Mouse (Mus musculus) G1E (cell line): ENCODE results near the gene Mapkbp1. TPM values are rescaled to one million over a fixed set of nuclear protein-coding genes. Genes with fewer than 3 reads are reported as not detected.

Source experiments
- ATAC-seq: 2 replicates; pipeline ENCODE4 v1.8.0; 2016; ENCODE audit warnings: mild to moderate bottlenecking; ENCODE audit not compliant: insufficient number of reproducible peaks, poor library complexity, low FRiP score, severe bottlenecking; ENCODE audit errors: extremely low read depth
- DNase-seq: peaks from one replicate; pipeline ENCODE4 v3.0.0; 2012; ENCODE audit warnings: low spot score
- H3K27me3 ChIP-seq: 2 replicates; pipeline ENCODE4 v1.6.1; 2012; ENCODE audit warnings: mild to moderate bottlenecking, low read length, inconsistent platforms; ENCODE audit not compliant: insufficient read depth
- H3K36me3 ChIP-seq: replicated peaks from 2 replicates; pipeline ENCODE3; 2012; ENCODE audit warnings: mild to moderate bottlenecking, inconsistent platforms
- H3K4me1 ChIP-seq: 2 replicates; pipeline ENCODE4 v1.6.1; 2012; ENCODE audit warnings: low read depth, low read length, inconsistent platforms, mixed read lengths; ENCODE audit not compliant: insufficient read depth
- H3K4me3 ChIP-seq: 2 replicates; pipeline ENCODE4 v1.5.1; 2012; ENCODE audit warnings: low read depth, mild to moderate bottlenecking, inconsistent platforms, low read length, moderate library complexity, mixed read lengths
- H3K9me3 ChIP-seq: replicated peaks from 2 replicates; pipeline ENCODE4 v1.6.1; 2012; ENCODE audit warnings: inconsistent platforms
- CTCF ChIP-seq: IDR thresholded peaks from 2 replicates; pipeline ENCODE4 v1.5.1; 2012; ENCODE audit warnings: low read depth, low read length, inconsistent platforms, mixed read lengths
- GATA1 ChIP-seq: IDR thresholded peaks from 2 replicates; pipeline ENCODE4 v1.6.1; 2012; ENCODE audit warnings: borderline replicate concordance, low read length, inconsistent platforms, mixed read lengths
- GATA2 ChIP-seq: IDR thresholded peaks from 2 replicates; pipeline ENCODE4 v1.6.1; 2012; ENCODE audit warnings: low read depth, low read length, inconsistent platforms, borderline replicate concordance
- POLR2AphosphoS5 ChIP-seq: IDR thresholded peaks from 2 replicates; pipeline ENCODE4 v1.6.1; 2012; ENCODE audit warnings: low read depth, low read length, inconsistent platforms; ENCODE audit not compliant: insufficient replicate concordance
- TAL1 ChIP-seq: conservative IDR thresholded peaks from 2 replicates; pipeline ENCODE4 v1.6.1; 2012; ENCODE audit warnings: low read depth, low read length, inconsistent platforms, mixed read lengths
- polyA plus RNA-seq: library from polyadenylated mRNA; stranded (reverse); fragments of >175 nt; gene quantifications from 2 replicates; pipeline ENCODE4 v1.2.3, GENCODE M21; 2012
- total RNA-seq, 2 experiments: library from RNA; stranded (forward) in 1 of 2; stranded (reverse) in 1 of 2; fragments of 200-1000 nt in 1 of 2; fragments of >200 nt in 1 of 2; fragmentation: Nextera tagmentation in 1 of 2; gene quantifications; 2 replicates each; pipeline ENCODE4 v1.2.3; 2014 to 2017

The Mapkbp1 gene
- total and polyA plus RNA-seq, 3 experiments, result 3.7 to 9.3 (median 4.2) TPM

DNA sequence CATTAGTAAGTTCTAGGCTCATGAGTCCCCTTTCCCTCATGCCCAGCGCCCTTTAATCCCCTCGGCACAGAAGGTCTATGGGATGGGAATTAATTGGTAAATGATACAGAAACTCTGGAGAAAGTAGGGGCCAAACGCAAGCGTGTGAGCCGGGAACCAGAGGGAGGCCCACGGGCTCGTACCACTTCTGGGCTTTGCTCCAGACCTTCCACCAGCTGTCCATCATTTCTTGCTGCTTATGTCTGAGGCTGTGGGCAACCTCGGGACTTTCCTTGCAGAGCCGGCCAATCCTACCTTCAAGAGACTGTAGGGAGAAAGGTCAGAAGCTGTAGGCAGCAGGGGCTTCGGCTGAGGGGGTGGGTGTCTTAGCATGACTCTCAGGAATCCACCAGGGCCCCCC is 83.4 kb downstream of the Mapkbp1 start:
- no peak for DNase-seq
- Histone ChIP-seq H3K36me3 (no peaks in the 10 kb centered on the region), H3K27me3 (peaks cover 55% of the 10 kb centered on the region), H3K4me3 (no peak overlapping the region), H3K9me3 (no peaks in the 10 kb centered on the region), H3K4me1 (no peaks in the 10 kb centered on the region; the same call in 1 of the 2 replicates)
- no peak for ATAC-seq
- no peak for TF ChIP-seq GATA1
- TF ChIP-seq POLR2AphosphoS5, result no peak
- no peak for TF ChIP-seq CTCF
- TF ChIP-seq GATA2, result no peak
- no peak for TF ChIP-seq TAL1

DNA sequence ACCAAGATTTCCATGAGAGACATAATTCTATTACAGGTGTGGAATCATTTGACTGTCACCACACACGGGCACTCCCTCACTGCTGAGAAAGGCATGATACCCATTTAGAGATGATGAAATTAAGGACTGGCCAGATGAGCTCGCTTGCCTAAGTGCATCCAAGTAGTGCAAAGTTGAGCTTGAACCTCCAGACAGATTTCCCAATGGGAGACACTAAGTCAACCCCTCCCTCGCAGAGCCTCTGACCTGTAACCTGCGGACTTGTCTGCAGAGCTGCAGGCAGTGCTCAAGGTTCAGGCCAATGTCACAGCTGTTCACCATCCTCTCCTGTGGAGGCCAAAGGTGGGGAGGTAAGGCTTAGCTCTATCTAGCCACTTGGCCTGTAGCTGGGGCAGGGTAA is 86.3 kb downstream of the Mapkbp1 start:
- Histone ChIP-seq H3K36me3 (no peaks in the 10 kb centered on the region), H3K4me3 (no peak overlapping the region), H3K9me3 (no peaks in the 10 kb centered on the region), H3K27me3 (peaks cover 69% of the 10 kb centered on the region), H3K4me1 (no peaks in the 10 kb centered on the region)
- no peak for DNase-seq
- TF ChIP-seq GATA2, result no peak
- no peak for TF ChIP-seq CTCF
- no peak for TF ChIP-seq POLR2AphosphoS5
- no peak for TF ChIP-seq TAL1
- no peak for TF ChIP-seq GATA1
- ATAC-seq, result no peak

DNA sequence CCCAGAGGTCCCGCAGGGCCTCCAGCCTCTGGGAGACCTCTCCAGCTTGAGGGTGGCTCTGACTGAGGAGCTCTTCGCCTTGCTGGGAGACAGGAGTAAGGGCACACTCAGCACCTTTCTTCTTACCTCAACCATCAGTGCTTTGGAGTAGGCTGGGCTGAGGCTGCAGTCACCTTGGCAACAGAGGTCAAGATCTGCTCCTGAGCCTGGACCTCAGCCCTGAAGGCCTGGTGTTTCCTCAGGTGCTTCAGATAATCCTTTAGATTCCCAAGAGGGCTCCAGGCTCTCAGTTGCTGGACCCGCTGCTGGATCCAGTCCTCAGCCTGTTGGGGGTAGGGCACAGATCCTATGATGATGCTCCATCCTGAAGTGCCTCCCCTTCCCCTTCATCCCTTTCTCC is 87.0 kb downstream of the Mapkbp1 start:
- no peak for DNase-seq
- H3K4me1 ChIP-seq, result no peaks in the 10 kb centered on the region
- ATAC-seq, result no peak
- peaks cover 66% of the 10 kb centered on the region for H3K27me3 ChIP-seq
- no peaks in the 10 kb centered on the region for H3K9me3 ChIP-seq
- TF ChIP-seq TAL1 (no peak), GATA2 (no peak), GATA1 (no peak), CTCF (no peak), POLR2AphosphoS5 (no peak)
- no peaks in the 10 kb centered on the region for H3K36me3 ChIP-seq
- H3K4me3 ChIP-seq, result no peak overlapping the region

DNA sequence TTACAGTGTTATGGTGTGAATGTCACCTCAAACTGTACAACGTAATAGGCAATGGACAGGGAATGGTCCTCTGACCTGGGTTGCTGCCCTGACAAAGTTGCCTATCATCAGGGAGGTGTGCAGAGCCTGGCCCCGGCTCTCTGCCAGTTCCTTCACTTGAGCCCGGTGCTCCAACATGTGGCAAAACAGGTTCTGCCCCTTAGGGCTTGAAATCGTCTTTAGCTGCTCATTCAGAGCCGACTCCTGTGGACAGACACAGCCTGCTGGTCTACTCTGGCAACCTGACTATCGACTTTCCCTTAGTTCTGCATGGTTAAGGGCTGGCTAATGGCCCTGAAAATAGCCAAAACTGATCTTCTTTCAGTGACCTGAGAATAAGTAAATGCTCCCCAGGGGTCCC is 87.7 kb downstream of the Mapkbp1 start:
- Histone ChIP-seq H3K27me3 (peaks cover 64% of the 10 kb centered on the region), H3K36me3 (no peaks in the 10 kb centered on the region), H3K4me3 (no peak overlapping the region), H3K9me3 (no peaks in the 10 kb centered on the region), H3K4me1 (no peaks in the 10 kb centered on the region)
- no peak for DNase-seq
- no peak for ATAC-seq
- no peak for TF ChIP-seq POLR2AphosphoS5
- TF ChIP-seq TAL1, result no peak

DNA sequence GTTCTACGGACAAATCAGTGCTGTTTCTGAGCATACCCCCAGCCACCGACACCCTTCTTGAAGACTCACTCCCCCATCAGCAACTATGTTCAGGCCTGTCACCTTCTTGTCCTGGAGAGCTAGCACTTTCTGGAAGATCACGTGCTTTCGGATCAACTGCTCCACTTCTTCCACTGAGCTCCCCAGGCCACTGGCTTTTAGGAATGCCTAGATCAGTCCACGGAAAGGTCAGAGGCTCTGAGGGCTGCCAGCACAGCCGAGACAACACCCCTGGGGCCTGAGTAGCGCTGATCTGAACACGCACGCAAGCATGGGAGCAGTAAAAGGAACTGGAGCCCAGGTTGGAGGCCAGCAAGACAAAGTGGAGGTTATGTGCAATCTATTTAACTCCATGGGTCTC is 88.2 kb downstream of the Mapkbp1 start:
- Histone ChIP-seq H3K4me3 (no peak overlapping the region), H3K4me1 (no peaks in the 10 kb centered on the region), H3K27me3 (peaks cover 59% of the 10 kb centered on the region), H3K36me3 (no peaks in the 10 kb centered on the region), H3K9me3 (no peaks in the 10 kb centered on the region)
- DNase-seq (no peak), ATAC-seq (no peak)
- no peak for TF ChIP-seq CTCF
- no peak for TF ChIP-seq GATA2
- TF ChIP-seq TAL1, result no peak
- no peak for TF ChIP-seq POLR2AphosphoS5

DNA sequence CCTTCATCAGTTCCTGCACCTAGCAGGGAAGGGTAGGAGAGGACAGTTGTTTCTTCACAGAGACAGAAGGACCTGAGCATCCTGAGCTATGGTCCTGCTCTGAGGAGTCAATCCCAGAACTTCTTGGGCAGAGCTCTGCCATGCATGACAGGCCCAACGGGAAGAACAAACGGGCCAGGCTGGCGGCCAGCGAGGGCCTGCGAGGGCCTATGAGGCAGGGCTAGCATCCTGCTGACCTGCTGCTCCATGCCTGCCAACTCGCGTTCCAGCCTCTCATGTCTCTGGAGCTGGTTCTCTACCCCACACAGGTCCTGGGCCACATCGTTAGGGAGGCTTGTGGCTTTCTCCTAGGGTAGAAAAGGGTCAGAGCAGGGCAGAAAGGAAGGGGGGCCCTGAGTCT is 89.7 kb downstream of the Mapkbp1 start:
- no peaks in the 10 kb centered on the region for H3K4me1 ChIP-seq
- H3K27me3 ChIP-seq, result peaks cover 55% of the 10 kb centered on the region
- DNase-seq, result no peak

DNA sequence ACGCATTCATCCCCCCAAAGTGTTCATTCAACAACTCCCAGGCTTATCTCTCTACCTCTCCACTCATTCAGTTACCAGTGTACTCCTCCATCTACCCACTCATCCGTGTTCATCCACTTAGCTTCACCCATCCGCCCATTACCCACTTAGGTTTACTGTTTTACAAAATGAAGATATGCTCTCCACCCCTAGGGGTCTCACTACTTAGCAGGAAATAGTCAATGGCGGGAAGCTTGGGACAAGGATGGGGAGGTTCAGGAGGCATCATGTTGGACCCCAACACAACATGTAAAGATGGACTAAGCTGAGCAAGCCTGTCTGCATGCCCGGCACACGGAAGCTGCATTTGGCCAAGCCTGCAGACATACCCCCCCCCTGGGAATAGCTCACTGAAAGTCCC is 92.1 kb downstream of the Mapkbp1 start:
- Histone ChIP-seq H3K36me3 (no peaks in the 10 kb centered on the region), H3K9me3 (no peaks in the 10 kb centered on the region), H3K4me3 (no peak overlapping the region), H3K4me1 (no peaks in the 10 kb centered on the region), H3K27me3 (peaks cover 53% of the 10 kb centered on the region; the same call in 1 of the 2 replicates)
- ATAC-seq (no peak), DNase-seq (no peak)
- TF ChIP-seq GATA2 (no peak), POLR2AphosphoS5 (no peak), GATA1 (no peak), TAL1 (no peak), CTCF (no peak)

More for the DNA sequence above, 89.7 kb downstream of the Mapkbp1 start:
- TF ChIP-seq POLR2AphosphoS5, result no peak
- no peak for TF ChIP-seq GATA1
- no peak for TF ChIP-seq CTCF
- TF ChIP-seq TAL1, result no peak
- TF ChIP-seq GATA2, result no peak
- Histone ChIP-seq H3K9me3 (no peaks in the 10 kb centered on the region), H3K36me3 (no peaks in the 10 kb centered on the region), H3K4me3 (no peak overlapping the region)
- ATAC-seq, result no peak
